Mouse (Mus musculus) heart, embryonic 13.5 days (tissue): ENCODE data around the gene Eloa. TPM values are rescaled to one million over a fixed set of nuclear protein-coding genes. Genes with fewer than 3 reads are reported as not detected.
A peak's percentile ranks its signal among the peaks of the same experiment; 100 is the strongest.
"Not testable (repeated sequence)": the region's sequence is repeated elsewhere in the genome, so short reads cannot be mapped to it uniquely, and the experiment has no call there.

Source experiments
- ATAC-seq: fragments of 200-750 bp; cut with Nextera tagmentation; 2 replicates; pipeline ENCODE4 v1.8.0; 2017; ENCODE audit warnings: moderate TSS enrichment; ENCODE audit not compliant: insufficient number of reproducible peaks, low FRiP score, low TSS enrichment; ENCODE audit errors: extremely low read depth
- H3K27ac ChIP-seq: fragments of 300-500 bp; sonication (generic); replicated peaks from 2 replicates; pipeline ENCODE4 v1.5.1; 2015; ENCODE audit warnings: moderate library complexity, mild to moderate bottlenecking, inconsistent platforms
- H3K27me3 ChIP-seq: fragments of 300-500 bp; sonication (generic); replicated peaks from 2 replicates; pipeline ENCODE4 v1.6.1; 2015; ENCODE audit warnings: mild to moderate bottlenecking, inconsistent platforms
- H3K36me3 ChIP-seq: fragments of 300-500 bp; sonication (generic); 2 replicates; pipeline ENCODE4 v1.6.1; 2015; ENCODE audit warnings: mild to moderate bottlenecking, inconsistent platforms
- H3K4me1 ChIP-seq: fragments of 300-500 bp; sonication (generic); 2 replicates; pipeline ENCODE4 v1.6.1; 2015; ENCODE audit warnings: inconsistent platforms
- H3K4me2 ChIP-seq: fragments of 300-500 bp; sonication (generic); 2 replicates; pipeline ENCODE4 v1.6.1; 2015; ENCODE audit warnings: inconsistent platforms, mild to moderate bottlenecking, moderate library complexity
- H3K4me3 ChIP-seq: fragments of 300-500 bp; sonication (generic); 2 replicates; pipeline ENCODE4 v1.5.1; 2015; ENCODE audit warnings: moderate library complexity, mild to moderate bottlenecking, inconsistent platforms
- H3K9ac ChIP-seq: fragments of 300-500 bp; sonication (generic); 2 replicates; pipeline ENCODE4 v1.6.1; 2015; ENCODE audit warnings: inconsistent platforms, mild to moderate bottlenecking, moderate library complexity
- H3K9me3 ChIP-seq: fragments of 300-500 bp; sonication (generic); 2 replicates; pipeline ENCODE4 v1.6.1; 2016; ENCODE audit warnings: inconsistent platforms
- WGBS: fragments of 180-500 bp; shearing (Covaris S2); methylation state at CpG from one replicate; pipeline ENCODE4 v1.1.7; 2015; ENCODE audit warnings: mixed read lengths; 5-methylcytosine and 5-hydroxymethylcytosine counted together
- polyA plus RNA-seq: library from polyadenylated mRNA; unstranded; fragments of >200 nt; fragmentation: Nextera tagmentation; extraction: Ambion mirVana; gene quantifications from 2 replicates; pipeline ENCODE4 v1.2.1, GENCODE M21; 2015

Gene Eloa
- polyA plus RNA-seq, 1 experiment from 2014 or later: 28.5 TPM

- no peak overlapping the region for H3K27ac ChIP-seq
- no peak overlapping the region for H3K9ac ChIP-seq
- no peak for ATAC-seq
- H3K4me3 ChIP-seq: no peak overlapping the region
- WGBS: 77% methylated on average over 7 of the region's 7 CpGs
- H3K9me3 ChIP-seq: no peaks in the 10 kb centered on the region
- H3K36me3 ChIP-seq: peaks cover 76% of the 10 kb centered on the region
- H3K4me1 ChIP-seq: peaks cover 18% of the 10 kb centered on the region
- no peaks in the 10 kb centered on the region for H3K27me3 ChIP-seq
- H3K4me2 ChIP-seq: no peak overlapping the region
Observed at GRCm38 (mm10) chr4:135981524-135982063, 40.0 kb downstream of the Eloa start.

GRCm38 (mm10) chr4:135980223-135980622 lies 41.3 kb downstream of the Eloa start:
- not testable (repeated sequence) for H3K27ac ChIP-seq, H3K4me1 ChIP-seq, ATAC-seq, H3K4me3 ChIP-seq, H3K9me3 ChIP-seq, H3K4me2 ChIP-seq, H3K27me3 ChIP-seq, H3K9ac ChIP-seq
- WGBS: 92% methylated on average over 5 of the region's 5 CpGs
- H3K36me3 ChIP-seq: peaks cover 86% of the 10 kb centered on the region

- Histone ChIP-seq H3K9ac (no peak overlapping the region), H3K27me3 (no peaks in the 10 kb centered on the region), H3K9me3 (no peaks in the 10 kb centered on the region), H3K4me3 (no peak overlapping the region), H3K4me2 (no peak overlapping the region), H3K4me1 (peaks cover 17% of the 10 kb centered on the region), H3K36me3 (peaks cover 57% of the 10 kb centered on the region), H3K27ac (no peak overlapping the region)
- ATAC-seq: no peak
- WGBS: 90% methylated on average over 12 of the region's 12 CpGs
Observed at GRCm38 (mm10) chr4:135976146-135976545, 45.4 kb downstream of the Eloa start.

GRCm38 (mm10) chr4:135972911-135973811 lies 48.4 kb downstream of the Eloa start:
- no peaks in the 10 kb centered on the region for H3K9me3 ChIP-seq
- H3K27ac ChIP-seq: peak overlapping the region; percentile 58
- ATAC-seq: no peak
- H3K9ac ChIP-seq: peak overlapping the region; percentile 95
- 50% methylated on average over 13 of the region's 13 CpGs for WGBS
- peaks cover 23% of the 10 kb centered on the region for H3K4me1 ChIP-seq
- H3K4me3 ChIP-seq: peak overlapping the region; percentile 99
- H3K36me3 ChIP-seq: peaks cover 64% of the 10 kb centered on the region
- peak overlapping the region; percentile 98 for H3K4me2 ChIP-seq
- no peaks in the 10 kb centered on the region for H3K27me3 ChIP-seq

GRCm38 (mm10) chr4:135972556-135972906 lies 49.0 kb downstream of the Eloa start, which contains the start of gene Lypla2:
Gene Lypla2 (minus strand): TSS chr4:135972626.
- Histone ChIP-seq H3K9me3 (no peaks in the 10 kb centered on the region), H3K4me2 (peak within 1 kb of the TSS; percentile 98), H3K4me3 (peak within 1 kb of the TSS; percentile 99), H3K27me3 (no peaks in the 10 kb centered on the region), H3K36me3 (peaks cover 66% of the 10 kb centered on the region), H3K4me1 (peaks cover 23% of the 10 kb centered on the region), H3K27ac (peak within 1 kb of the TSS; percentile 58), H3K9ac (peak within 1 kb of the TSS; percentile 95)
- WGBS: 2% methylated on average over 19 of the region's 19 CpGs
- no peak; the same call in 1 of the 2 replicates for ATAC-seq

GRCm38 (mm10) chr4:135971805-135972555 lies 49.6 kb downstream of the Eloa start:
- no peak; the same call in 1 of the 2 replicates for ATAC-seq
- H3K4me1 ChIP-seq: peaks cover 23% of the 10 kb centered on the region
- under 1% methylated on average over 35 of the region's 35 CpGs for WGBS
- peak overlapping the region; percentile 98 for H3K4me2 ChIP-seq
- H3K9me3 ChIP-seq: no peaks in the 10 kb centered on the region
- H3K4me3 ChIP-seq: peak overlapping the region; percentile 99
- H3K27me3 ChIP-seq: no peaks in the 10 kb centered on the region
- H3K36me3 ChIP-seq: peaks cover 68% of the 10 kb centered on the region
- peak overlapping the region; percentile 95 for H3K9ac ChIP-seq
- H3K27ac ChIP-seq: peak overlapping the region; percentile 58

GRCm38 (mm10) chr4:135970585-135970984 lies 51.0 kb downstream of the Eloa start:
- Histone ChIP-seq H3K27me3 (no peaks in the 10 kb centered on the region), H3K27ac (no peak overlapping the region), H3K9me3 (no peaks in the 10 kb centered on the region), H3K36me3 (peaks cover 68% of the 10 kb centered on the region), H3K4me1 (peaks cover 23% of the 10 kb centered on the region), H3K4me3 (no peak overlapping the region), H3K9ac (no peak overlapping the region), H3K4me2 (no peak overlapping the region)
- WGBS: 87% methylated on average over 11 of the region's 11 CpGs
- ATAC-seq: no peak

- 90% methylated on average over 13 of the region's 13 CpGs for WGBS
- H3K9me3 ChIP-seq: no peaks in the 10 kb centered on the region
- H3K36me3 ChIP-seq: peaks cover 56% of the 10 kb centered on the region
- no peak overlapping the region for H3K4me2 ChIP-seq
- H3K27me3 ChIP-seq: no peaks in the 10 kb centered on the region
- peaks cover 33% of the 10 kb centered on the region for H3K4me1 ChIP-seq
- no peak overlapping the region for H3K27ac ChIP-seq
- H3K9ac ChIP-seq: no peak overlapping the region
- no peak for ATAC-seq
- H3K4me3 ChIP-seq: no peak overlapping the region
Observed at GRCm38 (mm10) chr4:135969070-135969750, 52.4 kb downstream of the Eloa start.

DNA sequence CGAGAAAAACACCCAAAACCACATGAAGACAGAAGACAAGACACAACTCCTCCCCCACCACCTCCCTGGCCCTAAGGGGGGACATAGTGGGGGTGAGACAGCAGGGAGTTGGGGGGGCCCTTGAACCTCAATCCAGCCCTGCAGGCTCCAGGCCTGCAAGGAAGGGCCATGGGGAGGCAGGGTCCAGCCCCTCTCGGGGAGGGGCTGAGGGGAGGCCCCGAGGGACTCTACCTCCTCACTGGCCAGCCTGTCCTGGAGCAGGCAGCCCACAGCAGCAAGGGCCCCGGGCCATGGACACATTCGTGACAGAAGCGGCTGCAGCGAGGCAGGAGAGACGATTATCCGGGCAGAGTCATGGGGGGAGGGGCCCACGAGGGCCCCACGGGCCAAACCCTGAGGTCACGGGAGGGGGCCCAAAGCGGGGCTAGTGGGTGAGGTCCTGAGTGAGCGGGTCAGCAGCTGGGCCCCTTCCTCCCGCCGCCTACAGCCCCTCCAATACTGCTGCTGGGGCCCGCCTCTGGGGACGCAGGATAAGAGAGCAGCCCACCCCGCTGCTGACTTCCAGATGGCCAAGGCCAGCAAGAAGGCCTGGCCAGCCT lies 53.2 kb downstream of the Eloa start:
- Histone ChIP-seq H3K9me3 (no peaks in the 10 kb centered on the region), H3K36me3 (peaks cover 54% of the 10 kb centered on the region), H3K27me3 (no peaks in the 10 kb centered on the region), H3K9ac (no peak overlapping the region), H3K4me1 (peaks cover 35% of the 10 kb centered on the region), H3K27ac (no peak overlapping the region), H3K4me2 (no peak overlapping the region), H3K4me3 (no peak overlapping the region)
- no peak for ATAC-seq
- 67% methylated on average over 19 of the region's 19 CpGs for WGBS

- Histone ChIP-seq H3K36me3 (peaks cover 55% of the 10 kb centered on the region), H3K27me3 (no peaks in the 10 kb centered on the region), H3K4me3 (no peak overlapping the region), H3K27ac (no peak overlapping the region), H3K4me2 (no peak overlapping the region), H3K9ac (no peak overlapping the region), H3K4me1 (peaks cover 37% of the 10 kb centered on the region), H3K9me3 (no peaks in the 10 kb centered on the region)
- 88% methylated on average over 18 of the region's 18 CpGs for WGBS
- no peak for ATAC-seq
Observed at GRCm38 (mm10) chr4:135967086-135967760, 54.3 kb downstream of the Eloa start.
